Comparison of ENCODE assay signal across 10 mouse cellular contexts in the genomic region with DNA sequence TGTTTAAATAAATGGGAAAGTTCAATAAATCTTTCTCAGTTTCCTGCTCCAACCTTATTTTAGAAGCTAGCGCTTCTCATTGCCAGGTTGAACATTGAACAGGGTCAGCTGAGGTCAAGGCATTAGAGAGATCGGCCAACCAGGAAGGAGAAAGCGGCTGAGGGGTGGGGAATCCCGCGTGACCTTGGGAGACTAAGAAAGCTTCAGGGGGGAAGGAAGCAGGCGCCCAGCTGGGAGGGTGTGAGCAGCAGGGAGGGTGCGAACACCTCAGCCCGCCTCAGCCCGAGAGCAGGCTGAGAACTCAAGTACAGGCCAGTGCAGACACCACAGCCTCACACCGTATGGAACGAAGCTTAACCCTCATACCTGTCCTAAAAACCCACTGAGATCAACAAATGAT. TPM values are rescaled to one million over a fixed set of nuclear protein-coding genes. Genes with fewer than 3 reads are reported as not detected.
DNase-seq lines count a peak whose midpoint lies in the region; ATAC-seq and TF ChIP-seq lines count a peak whose summit lies in the region.
"Had no signal": no experiment of that assay in that cellular context is flagged by ENCODE, and none has a peak within 500 bp of the region (broad histone marks: within the 10 kb centered on the region; RNA-seq: fewer than 3 reads in every experiment).

No protein-coding gene starts in this region.

- intact Hi-C loops in left cerebral cortex, postnatal 14 days (cut with DNase I): no loop called here

- peaks cover 5% of the 10 kb centered on the region; the same call in 1 of the 2 replicates for H3K36me3 ChIP-seq in heart, embryonic 16.5 days (ENCODE audit: control insufficient read depth, insufficient read depth)
- H3K36me3 ChIP-seq in liver, adult 2 months (ENCODE audit: control insufficient read depth, insufficient read depth, low read length): peaks cover 2% of the 10 kb centered on the region; the same call in 1 of the 2 replicates
- H3K36me3 ChIP-seq in splenic B cell, adult 2 months (ENCODE audit: control insufficient read depth, insufficient read depth, low read length, poor library complexity, severe bottlenecking): peaks cover 6% of the 10 kb centered on the region

- peak; percentile 52 for DNase-seq in embryo, embryonic 10 days (ENCODE audit: low spot score)
- DNase-seq in embryo, embryonic 9.5 days (ENCODE audit: extremely low spot score): no peak
- DNase-seq in liver, adult 2 months (ENCODE audit: extremely low read depth, low read depth, low spot score): peak; percentile 63
- peak; percentile 51 for DNase-seq in splenic B cell, adult 2 months (ENCODE audit: low read depth, low spot score)
- no peak for DNase-seq in cerebellum, postnatal 4 days (ENCODE audit: low spot score in 2 of 2)
- DNase-seq in left cerebral cortex, postnatal 14 days (ENCODE audit: low spot score in 2 of 2): no peak
- DNase-seq in layer of hippocampus, postnatal 36 days: no peak

- 24% methylated on average over 11 of the region's 11 CpGs for WGBS in heart, embryonic 16.5 days
- WGBS in liver, adult 2 months: 23% methylated on average over 11 of the region's 11 CpGs

- peak overlapping the region; percentile 17; the same call in 1 of the 2 replicates for H3K4me2 ChIP-seq in heart, embryonic 16.5 days (ENCODE audit: low read depth, low read length)
- H3K4me2 ChIP-seq: embryonic facial prominence, embryonic 15.5 days; neural tube, embryonic 13.5 days had no signal

- no peak overlapping the region for H3K27ac ChIP-seq in heart, embryonic 16.5 days (ENCODE audit: low read length)
- H3K27ac ChIP-seq in liver, adult 2 months (replicated peaks; ENCODE audit: insufficient read depth, low read depth, low read length): peak overlapping the region; percentile 28
- H3K27ac ChIP-seq: embryonic facial prominence, embryonic 15.5 days; neural tube, embryonic 13.5 days had no signal

- H3K79me2 ChIP-seq in liver, adult 2 months (ENCODE audit: control insufficient read depth, insufficient read depth, low read length): peaks cover 32% of the 10 kb centered on the region

- peaks cover 2% of the 10 kb centered on the region; the same call in 1 of the 2 replicates for H3K9me3 ChIP-seq in heart, embryonic 16.5 days (replicated peaks; ENCODE audit: control insufficient read depth, low read length)
- H3K9me3 ChIP-seq: embryonic facial prominence, embryonic 15.5 days; neural tube, embryonic 13.5 days had no signal

- no peak for TF ChIP-seq CTCF in liver, adult 2 months (IDR thresholded peaks at IDR 0.05; ENCODE audit: low read depth, low read length)

- H3K4me3 ChIP-seq in heart, embryonic 16.5 days (ENCODE audit: low read length): no peak overlapping the region
- no peak overlapping the region; the same call in 1 of the 2 replicates for H3K4me3 ChIP-seq in liver, adult 2 months (ENCODE audit: insufficient read depth, low read depth, low read length)
- H3K4me3 ChIP-seq: embryonic facial prominence, embryonic 15.5 days; neural tube, embryonic 13.5 days had no signal

- H3K4me1 ChIP-seq in heart, embryonic 16.5 days (ENCODE audit: control insufficient read depth, insufficient read depth, low read length): peaks cover 10% of the 10 kb centered on the region
- peaks cover 26% of the 10 kb centered on the region for H3K4me1 ChIP-seq in liver, adult 2 months (ENCODE audit: control insufficient read depth, insufficient read depth, low read length)

- no peak overlapping the region for H3K9ac ChIP-seq in heart, embryonic 16.5 days (ENCODE audit: low read length)
- peak overlapping the region; percentile 23; the same call in 1 of the 2 replicates for H3K9ac ChIP-seq in liver, adult 2 months (ENCODE audit: low read depth, low read length)
- H3K9ac ChIP-seq: embryonic facial prominence, embryonic 15.5 days; neural tube, embryonic 13.5 days had no signal

- no peak for TF ChIP-seq POLR2A in liver, adult 2 months (IDR thresholded peaks at IDR 0.05; ENCODE audit: extremely low read depth, insufficient read depth, low read length)

- 0 out of 2 replicates have a peak, but pooled peaks have one; percentile 28 for ATAC-seq in heart, embryonic 16.5 days (replicated peaks; ENCODE audit: extremely low read depth, insufficient read depth, low FRiP score)

- no peaks in the 10 kb centered on the region for H3K27me3 ChIP-seq in heart, embryonic 16.5 days (ENCODE audit: control insufficient read depth, insufficient read depth, low read length)
- no peaks in the 10 kb centered on the region for H3K27me3 ChIP-seq in liver, adult 2 months (ENCODE audit: control insufficient read depth, insufficient read depth, low read length)
- no peaks in the 10 kb centered on the region for H3K27me3 ChIP-seq in splenic B cell, adult 2 months (ENCODE audit: control insufficient read depth, insufficient read depth, low read length, poor library complexity, severe bottlenecking)
- H3K27me3 ChIP-seq: embryonic facial prominence, embryonic 15.5 days; neural tube, embryonic 13.5 days had no signal

RNA-seq across cellular contexts. Expression of a gene that starts 22.8 kb away (rescaled TPM):
- 10.1 and 11.0 TPM in 2 replicates for polyA plus RNA-seq in heart, embryonic 16.5 days (2015; fragmentation: Nextera tagmentation; extraction: Ambion mirVana)
- 16.3 and 16.5 TPM in 2 replicates for total RNA-seq in liver, adult 2 months (2014; rRNA removed)
- 6.7 and 6.9 TPM in 2 replicates for polyA plus RNA-seq in liver, adult 2 months (2012; rRNA removed)
- total RNA-seq in left cerebral cortex, postnatal 14 days (2021): 10 to 100 TPM; 53.9 to 58.6 TPM
- 10 to 100 TPM; 56.3 to 59.2 TPM for total RNA-seq in layer of hippocampus, postnatal 36 days (2021)

Comparison
In these comparisons a context has a peak if more than half of its experiments do, and no peak if none do; other contexts are left out.
1. DNase-seq: peak in embryo, embryonic 10 days (single experiment), liver, adult 2 months (single experiment) and splenic B cell, adult 2 months (single experiment); none in embryo, embryonic 9.5 days (single experiment), cerebellum, postnatal 4 days (0 of 2), left cerebral cortex, postnatal 14 days (0 of 2) and layer of hippocampus, postnatal 36 days (0 of 2).